Mouse (Mus musculus): ENCODE measurements around the gene Pdcd5. TPM values are rescaled to one million over a fixed set of nuclear protein-coding genes. Genes with fewer than 3 reads are reported as not detected.

Pdcd5 gene
- polyA plus RNA-seq, 1 experiment from 2014 or later, result 310 TPM

DNA sequence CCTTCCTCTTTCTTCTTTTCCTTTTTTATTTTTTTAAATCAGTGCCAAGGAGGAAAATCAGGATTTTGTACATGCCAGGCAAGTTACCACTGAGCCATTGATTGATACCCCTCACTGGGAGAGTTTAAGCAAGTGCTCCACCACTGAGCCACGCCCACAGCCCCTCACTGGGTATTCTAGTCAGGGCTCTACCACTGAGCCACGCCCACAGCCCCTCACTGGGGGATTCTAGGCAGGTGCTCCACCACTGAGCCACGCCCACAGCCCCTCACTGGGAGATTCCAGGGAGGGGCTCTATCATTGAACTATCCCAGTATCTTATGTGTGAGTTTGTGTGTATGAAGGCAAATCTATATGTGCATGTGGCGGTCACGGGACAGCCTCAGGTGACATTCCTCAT, 53.0 kb downstream of the Pdcd5 start:
- no peaks in the 10 kb centered on the region for H3K4me1 ChIP-seq (ENCODE audit: control insufficient read depth, insufficient read depth, low read length)
- 91% methylated on average over 5 of the region's 5 CpGs for WGBS
- no peak overlapping the region for H3K4me2 ChIP-seq
- H3K9me3 ChIP-seq (ENCODE audit: control insufficient read depth, low read length), result no peaks in the 10 kb centered on the region
- H3K9ac ChIP-seq (ENCODE audit: low read length), result no peak overlapping the region
- DNase-seq (ENCODE audit: low spot score, missing footprints), result no peak
- no peak for ATAC-seq (ENCODE audit: low FRiP score)
- H3K27ac ChIP-seq (ENCODE audit: low read depth, low read length), result no peak overlapping the region
- H3K36me3 ChIP-seq (ENCODE audit: control insufficient read depth, insufficient read depth, low read length), result peaks cover 5% of the 10 kb centered on the region
- no peak overlapping the region for H3K4me3 ChIP-seq (ENCODE audit: low read depth, low read length)
- H3K27me3 ChIP-seq (ENCODE audit: control insufficient read depth, insufficient read depth, low read length), result no peaks in the 10 kb centered on the region

Other genes starting within 250 kb of the Pdcd5 start
- not detected in 2 replicates for gene Slc7a9, start 198.7 kb downstream of the Pdcd5 start, polyA plus RNA-seq (2014; fragmentation: Nextera tagmentation; extraction: Ambion mirVana)
- 0.11 TPM in 2 replicates for gene Tdrd12, start 109.8 kb downstream of the Pdcd5 start, polyA plus RNA-seq (2014; fragmentation: Nextera tagmentation; extraction: Ambion mirVana)
- 43.2 and 46.1 TPM in 2 replicates for gene Nudt19, start 91.2 kb downstream of the Pdcd5 start, polyA plus RNA-seq (2014; fragmentation: Nextera tagmentation; extraction: Ambion mirVana)
- gene Rgs9bp, start 61.9 kb downstream of the Pdcd5 start, polyA plus RNA-seq (2014; fragmentation: Nextera tagmentation; extraction: Ambion mirVana), result 0.11 and 0.45 TPM in 2 replicates
- gene Ankrd27, start 61.3 kb downstream of the Pdcd5 start, polyA plus RNA-seq (2014; fragmentation: Nextera tagmentation; extraction: Ambion mirVana), result 27.0 and 31.0 TPM in 2 replicates
- 37.2 and 38.5 TPM in 2 replicates for gene Dpy19l3, start 106.9 kb upstream of the Pdcd5 start, polyA plus RNA-seq (2014; fragmentation: Nextera tagmentation; extraction: Ambion mirVana)
- 16.1 and 16.3 TPM in 2 replicates for gene Zfp507, start 155.5 kb upstream of the Pdcd5 start, polyA plus RNA-seq (2014; fragmentation: Nextera tagmentation; extraction: Ambion mirVana)